Mouse (Mus musculus): ENCODE results near the gene Ociad1.

- no peak for TF ChIP-seq POLR2A (IDR thresholded peaks at IDR 0.05; ENCODE audit: insufficient read depth, low read length)
- no peak for TF ChIP-seq CTCF (IDR thresholded peaks at IDR 0.05; ENCODE audit: low read depth, low read length)
Observed at GRCm38 (mm10) chr5:73362791-73363190, 70.2 kb downstream of the Ociad1 start.
